Mouse (Mus musculus): ENCODE measurements around the gene Haspin. TPM values are rescaled to one million over a fixed set of nuclear protein-coding genes. Genes with fewer than 3 reads are reported as not detected.

Haspin gene
- polyA plus RNA-seq, 1 experiment, result 14.0 TPM

- Histone ChIP-seq H3K4me3 (ENCODE audit: low read depth, low read length) (peak within 1 kb of the TSS; percentile 79), H3K27ac (ENCODE audit: insufficient read depth, low read length) (peak within 1 kb of the TSS; percentile 23; the same call in 1 of the 2 replicates), H3K27me3 (ENCODE audit: control insufficient read depth, insufficient read depth, low read length, poor library complexity, severe bottlenecking) (no peaks in the 10 kb centered on the region), H3K9me3 (replicated peaks; ENCODE audit: control insufficient read depth, insufficient read depth, low read length, poor library complexity, severe bottlenecking) (no peaks in the 10 kb centered on the region), H3K9ac (ENCODE audit: low read depth, poor library complexity, severe bottlenecking) (peak within 1 kb of the TSS; percentile 93), H3K4me1 (ENCODE audit: control insufficient read depth, insufficient read depth, low read length) (peaks cover 3% of the 10 kb centered on the region), H3K36me3 (ENCODE audit: control insufficient read depth, insufficient read depth, low read length, poor library complexity, severe bottlenecking) (peaks cover 6% of the 10 kb centered on the region; the same call in 1 of the 2 replicates)
- TF ChIP-seq CTCF (IDR thresholded peaks at IDR 0.05; ENCODE audit: low read depth, low read length) (no peak), EP300 (IDR thresholded peaks at IDR 0.05; ENCODE audit: insufficient read depth, low read depth, low read length) (0 out of 2 replicates have a peak, but pooled peaks have one; percentile 41)
These were observed 38.8 kb upstream of the Haspin start, which contains the start of the genes Emc6 and Tax1bp3 for GRCm38 (mm10) chr11:73176608-73177508. Gene Emc6, minus strand, starts transcription at chr11:73177037. Gene Tax1bp3, plus strand, starts transcription at chr11:73177083.

- H3K9ac ChIP-seq (ENCODE audit: low read depth, poor library complexity, severe bottlenecking), result peak overlapping the region; percentile 93
- H3K27ac ChIP-seq (ENCODE audit: insufficient read depth, low read length), result no peak overlapping the region
- H3K36me3 ChIP-seq (ENCODE audit: control insufficient read depth, insufficient read depth, low read length, poor library complexity, severe bottlenecking), result peaks cover 6% of the 10 kb centered on the region; the same call in 1 of the 2 replicates
- no peaks in the 10 kb centered on the region for H3K9me3 ChIP-seq (replicated peaks; ENCODE audit: control insufficient read depth, insufficient read depth, low read length, poor library complexity, severe bottlenecking)
- no peaks in the 10 kb centered on the region for H3K27me3 ChIP-seq (ENCODE audit: control insufficient read depth, insufficient read depth, low read length, poor library complexity, severe bottlenecking)
- H3K4me3 ChIP-seq (ENCODE audit: low read depth, low read length), result peak overlapping the region; percentile 79
- TF ChIP-seq POLR2A (IDR thresholded peaks at IDR 0.05; ENCODE audit: insufficient read depth, low read length) (no peak), CTCF (IDR thresholded peaks at IDR 0.05; ENCODE audit: low read depth, low read length) (no peak), EP300 (IDR thresholded peaks at IDR 0.05; ENCODE audit: insufficient read depth, low read depth, low read length) (no peak)
- H3K4me1 ChIP-seq (ENCODE audit: control insufficient read depth, insufficient read depth, low read length), result peaks cover 3% of the 10 kb centered on the region
These were observed 38.1 kb upstream of the Haspin start for GRCm38 (mm10) chr11:73176186-73176585.

GRCm38 (mm10) chr11:73175612-73176011 is 37.5 kb upstream of the Haspin start:
- TF ChIP-seq CTCF (IDR thresholded peaks at IDR 0.05; ENCODE audit: low read depth, low read length), result no peak
- TF ChIP-seq EP300 (IDR thresholded peaks at IDR 0.05; ENCODE audit: insufficient read depth, low read depth, low read length), result no peak
- no peak for TF ChIP-seq POLR2A (IDR thresholded peaks at IDR 0.05; ENCODE audit: insufficient read depth, low read length)
- Histone ChIP-seq H3K27me3 (ENCODE audit: control insufficient read depth, insufficient read depth, low read length, poor library complexity, severe bottlenecking) (no peaks in the 10 kb centered on the region), H3K4me3 (ENCODE audit: low read depth, low read length) (peak overlapping the region; percentile 79; the same call in 1 of the 2 replicates), H3K9ac (ENCODE audit: low read depth, poor library complexity, severe bottlenecking) (peak overlapping the region; percentile 93), H3K27ac (ENCODE audit: insufficient read depth, low read length) (no peak overlapping the region), H3K9me3 (replicated peaks; ENCODE audit: control insufficient read depth, insufficient read depth, low read length, poor library complexity, severe bottlenecking) (no peaks in the 10 kb centered on the region), H3K4me1 (ENCODE audit: control insufficient read depth, insufficient read depth, low read length) (peaks cover 3% of the 10 kb centered on the region), H3K36me3 (ENCODE audit: control insufficient read depth, insufficient read depth, low read length, poor library complexity, severe bottlenecking) (peaks cover 6% of the 10 kb centered on the region; the same call in 1 of the 2 replicates)

GRCm38 (mm10) chr11:73172186-73172585 is 34.1 kb upstream of the Haspin start:
- H3K36me3 ChIP-seq (ENCODE audit: control insufficient read depth, insufficient read depth, low read length, poor library complexity, severe bottlenecking), result peaks cover 6% of the 10 kb centered on the region; the same call in 1 of the 2 replicates
- H3K27me3 ChIP-seq (ENCODE audit: control insufficient read depth, insufficient read depth, low read length, poor library complexity, severe bottlenecking), result no peaks in the 10 kb centered on the region
- no peak overlapping the region for H3K9ac ChIP-seq (ENCODE audit: low read depth, poor library complexity, severe bottlenecking)
- TF ChIP-seq EP300 (IDR thresholded peaks at IDR 0.05; ENCODE audit: insufficient read depth, low read depth, low read length) (no peak), POLR2A (IDR thresholded peaks at IDR 0.05; ENCODE audit: insufficient read depth, low read length) (no peak)
- no peak overlapping the region for H3K4me3 ChIP-seq (ENCODE audit: low read depth, low read length)
- H3K4me1 ChIP-seq (ENCODE audit: control insufficient read depth, insufficient read depth, low read length), result no peaks in the 10 kb centered on the region
- no peaks in the 10 kb centered on the region for H3K9me3 ChIP-seq (replicated peaks; ENCODE audit: control insufficient read depth, insufficient read depth, low read length, poor library complexity, severe bottlenecking)
- H3K27ac ChIP-seq (ENCODE audit: insufficient read depth, low read length), result no peak overlapping the region

GRCm38 (mm10) chr11:73169231-73169630 is 31.1 kb upstream of the Haspin start:
- Histone ChIP-seq H3K27ac (ENCODE audit: insufficient read depth, low read length) (no peak overlapping the region), H3K4me1 (ENCODE audit: control insufficient read depth, insufficient read depth, low read length) (no peaks in the 10 kb centered on the region), H3K27me3 (ENCODE audit: control insufficient read depth, insufficient read depth, low read length, poor library complexity, severe bottlenecking) (no peaks in the 10 kb centered on the region), H3K4me3 (ENCODE audit: low read depth, low read length) (no peak overlapping the region), H3K9me3 (replicated peaks; ENCODE audit: control insufficient read depth, insufficient read depth, low read length, poor library complexity, severe bottlenecking) (no peaks in the 10 kb centered on the region), H3K36me3 (ENCODE audit: control insufficient read depth, insufficient read depth, low read length, poor library complexity, severe bottlenecking) (peaks cover 2% of the 10 kb centered on the region; the same call in 1 of the 2 replicates), H3K9ac (ENCODE audit: low read depth, poor library complexity, severe bottlenecking) (no peak overlapping the region)
- TF ChIP-seq EP300 (IDR thresholded peaks at IDR 0.05; ENCODE audit: insufficient read depth, low read depth, low read length), result no peak
- TF ChIP-seq CTCF (IDR thresholded peaks at IDR 0.05; ENCODE audit: low read depth, low read length), result peak; percentile 77

GRCm38 (mm10) chr11:73168576-73168975 is 30.5 kb upstream of the Haspin start:
- Histone ChIP-seq H3K4me3 (ENCODE audit: low read depth, low read length) (no peak overlapping the region), H3K9ac (ENCODE audit: low read depth, poor library complexity, severe bottlenecking) (0 out of 2 replicates have a peak overlapping the region, but pooled peaks have one; percentile 25), H3K9me3 (replicated peaks; ENCODE audit: control insufficient read depth, insufficient read depth, low read length, poor library complexity, severe bottlenecking) (no peaks in the 10 kb centered on the region), H3K4me1 (ENCODE audit: control insufficient read depth, insufficient read depth, low read length) (no peaks in the 10 kb centered on the region), H3K27me3 (ENCODE audit: control insufficient read depth, insufficient read depth, low read length, poor library complexity, severe bottlenecking) (no peaks in the 10 kb centered on the region), H3K36me3 (ENCODE audit: control insufficient read depth, insufficient read depth, low read length, poor library complexity, severe bottlenecking) (no peaks in the 10 kb centered on the region), H3K27ac (ENCODE audit: insufficient read depth, low read length) (no peak overlapping the region)
- TF ChIP-seq CTCF (IDR thresholded peaks at IDR 0.05; ENCODE audit: low read depth, low read length) (no peak), POLR2A (IDR thresholded peaks at IDR 0.05; ENCODE audit: insufficient read depth, low read length) (no peak), EP300 (IDR thresholded peaks at IDR 0.05; ENCODE audit: insufficient read depth, low read depth, low read length) (no peak)
